Comparison of ENCODE assay signal across 20 mouse cellular contexts in the genomic region with DNA sequence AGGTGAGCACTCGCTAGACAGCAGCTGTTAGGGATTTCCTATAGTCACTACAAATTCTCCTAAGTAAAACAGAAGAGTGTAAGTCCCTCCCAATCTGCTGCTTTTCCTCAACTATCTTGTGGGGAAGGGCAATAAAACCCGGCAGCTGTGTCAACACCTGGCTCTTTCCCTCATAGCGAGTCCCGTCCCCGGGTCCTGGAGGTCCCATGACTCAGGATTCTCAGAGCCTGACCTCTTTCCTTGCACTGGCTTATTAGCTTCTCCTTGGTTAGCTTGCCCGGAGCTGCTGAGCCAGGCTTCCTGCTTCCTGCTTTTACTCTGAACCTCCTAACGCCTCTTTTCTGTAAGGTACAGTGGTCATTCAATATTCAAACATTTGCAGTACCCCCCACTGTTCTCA. TPM values are rescaled to one million over a fixed set of nuclear protein-coding genes. Genes with fewer than 3 reads are reported as not detected.
DNase-seq lines count a peak whose midpoint lies in the region; ATAC-seq lines count a peak whose summit lies in the region.
"Had no signal": no experiment of that assay in that cellular context is flagged by ENCODE, and none has a peak within 500 bp of the region (broad histone marks: within the 10 kb centered on the region; RNA-seq: fewer than 3 reads in every experiment).

No protein-coding gene starts in this region.

- H3K4me2 ChIP-seq in kidney, embryonic 15.5 days: no peak overlapping the region
- no peak overlapping the region for H3K4me2 ChIP-seq in intestine, embryonic 16.5 days (ENCODE audit: low read depth, low read length)
- no peak overlapping the region for H3K4me2 ChIP-seq in stomach, embryonic 16.5 days (ENCODE audit: low read depth, low read length)
- H3K4me2 ChIP-seq in hindbrain, embryonic 11.5 days (replicated peaks; ENCODE audit: low read depth, low read length): no peak overlapping the region
- H3K4me2 ChIP-seq: heart, embryonic 12.5 days; lung, embryonic 15.5 days had no signal

- no peak for ATAC-seq in kidney, embryonic 15.5 days (replicated peaks; ENCODE audit: low FRiP score)
- ATAC-seq in intestine, embryonic 16.5 days: peak; percentile 90
- peak; percentile 69 for ATAC-seq in stomach, embryonic 16.5 days (ENCODE audit: insufficient read depth, low FRiP score)
- ATAC-seq in hindbrain, embryonic 11.5 days (ENCODE audit: low FRiP score): no peak
- ATAC-seq: forebrain, postnatal 0 days had no signal

- H3K27me3 ChIP-seq in kidney, embryonic 15.5 days: no peaks in the 10 kb centered on the region
- no peaks in the 10 kb centered on the region for H3K27me3 ChIP-seq in intestine, embryonic 16.5 days (replicated peaks; ENCODE audit: control insufficient read depth, insufficient read depth, low read length)
- H3K27me3 ChIP-seq in stomach, embryonic 16.5 days (ENCODE audit: control insufficient read depth, insufficient read depth, low read length): no peaks in the 10 kb centered on the region
- no peaks in the 10 kb centered on the region for H3K27me3 ChIP-seq in hindbrain, embryonic 11.5 days (ENCODE audit: control insufficient read depth, insufficient read depth, low read length)
- H3K27me3 ChIP-seq: heart, embryonic 12.5 days; lung, embryonic 15.5 days; megakaryocyte, embryonic 14.5 days had no signal

- H3K4me3 ChIP-seq in kidney, embryonic 15.5 days (replicated peaks): no peak overlapping the region
- H3K4me3 ChIP-seq in intestine, embryonic 16.5 days (ENCODE audit: low read length): no peak overlapping the region
- no peak overlapping the region for H3K4me3 ChIP-seq in stomach, embryonic 16.5 days (replicated peaks; ENCODE audit: low read length)
- H3K4me3 ChIP-seq in hindbrain, embryonic 11.5 days (ENCODE audit: low read depth, low read length): no peak overlapping the region
- H3K4me3 ChIP-seq: heart, embryonic 12.5 days; lung, embryonic 15.5 days; megakaryocyte, embryonic 14.5 days had no signal

- no peak for DNase-seq in kidney, postnatal 14 days
- peak; percentile 61 for DNase-seq in embryo, embryonic 11 days
- no peak for DNase-seq in left cerebral cortex, adult 18-20 months (ENCODE audit: low spot score in 2 of 2)
- DNase-seq in thymus, postnatal 36 days: no peak
- no peak for DNase-seq in hindbrain, embryonic 11.5 days (ENCODE audit: low spot score)
- DNase-seq: cerebellum, adult 11 months; forebrain, postnatal 0 days; gastrocnemius, postnatal 36 days; heart, postnatal 36 days; kidney, adult 11 months; liver; spleen, adult 18-20 months; thymus, postnatal 25 days had no signal

- WGBS in kidney, embryonic 15.5 days: 17% methylated on average over 7 of the region's 7 CpGs
- 26% methylated on average over 7 of the region's 7 CpGs for WGBS in intestine, embryonic 16.5 days
- WGBS in stomach, embryonic 16.5 days: 36% methylated on average over 7 of the region's 7 CpGs
- 59% methylated on average over 7 of the region's 7 CpGs for WGBS in hindbrain, embryonic 11.5 days

- no peaks in the 10 kb centered on the region for H3K9me3 ChIP-seq in kidney, embryonic 15.5 days (replicated peaks)
- H3K9me3 ChIP-seq in intestine, embryonic 16.5 days (ENCODE audit: control insufficient read depth, low read length): no peaks in the 10 kb centered on the region
- no peaks in the 10 kb centered on the region for H3K9me3 ChIP-seq in stomach, embryonic 16.5 days (replicated peaks; ENCODE audit: control insufficient read depth, low read length)
- H3K9me3 ChIP-seq in hindbrain, embryonic 11.5 days (ENCODE audit: control insufficient read depth, low read length): no peaks in the 10 kb centered on the region
- H3K9me3 ChIP-seq: heart, embryonic 12.5 days; lung, embryonic 15.5 days; megakaryocyte, embryonic 14.5 days had no signal

- H3K27ac ChIP-seq in kidney, embryonic 15.5 days: 0 out of 2 replicates have a peak overlapping the region, but pooled peaks have one; percentile 13
- peak overlapping the region; percentile 45 for H3K27ac ChIP-seq in intestine, embryonic 16.5 days (ENCODE audit: low read length)
- H3K27ac ChIP-seq in stomach, embryonic 16.5 days (ENCODE audit: low read length): no peak overlapping the region
- H3K27ac ChIP-seq in hindbrain, embryonic 11.5 days (ENCODE audit: low read depth, low read length): no peak overlapping the region
- H3K27ac ChIP-seq: lung, embryonic 15.5 days had no signal

- no peak overlapping the region for H3K9ac ChIP-seq in kidney, embryonic 15.5 days
- H3K9ac ChIP-seq in intestine, embryonic 16.5 days (ENCODE audit: low read depth, low read length): no peak overlapping the region
- no peak overlapping the region for H3K9ac ChIP-seq in stomach, embryonic 16.5 days (ENCODE audit: low read length)
- H3K9ac ChIP-seq in hindbrain, embryonic 11.5 days (ENCODE audit: low read depth, low read length): no peak overlapping the region
- H3K9ac ChIP-seq: forebrain, postnatal 0 days; heart, embryonic 12.5 days; lung, embryonic 15.5 days had no signal

- H3K36me3 ChIP-seq in kidney, embryonic 15.5 days: peaks cover 24% of the 10 kb centered on the region
- no peaks in the 10 kb centered on the region for H3K36me3 ChIP-seq in intestine, embryonic 16.5 days (ENCODE audit: control insufficient read depth, insufficient read depth, low read length)
- H3K36me3 ChIP-seq in stomach, embryonic 16.5 days (ENCODE audit: control insufficient read depth, insufficient read depth, low read length): 0 out of 2 replicates have a peak, but pooled peaks cover 4% of the 10 kb centered on the region
- H3K36me3 ChIP-seq in hindbrain, embryonic 11.5 days (ENCODE audit: control insufficient read depth, insufficient read depth, low read length): no peaks in the 10 kb centered on the region

- H3K4me1 ChIP-seq in kidney, embryonic 15.5 days: peaks cover 16% of the 10 kb centered on the region
- peaks cover 10% of the 10 kb centered on the region; the same call in 1 of the 2 replicates for H3K4me1 ChIP-seq in intestine, embryonic 16.5 days (ENCODE audit: control insufficient read depth, insufficient read depth, low read length)
- 0 out of 2 replicates have a peak, but pooled peaks cover 5% of the 10 kb centered on the region for H3K4me1 ChIP-seq in stomach, embryonic 16.5 days (ENCODE audit: control insufficient read depth, insufficient read depth, low read length)
- H3K4me1 ChIP-seq in hindbrain, embryonic 11.5 days (replicated peaks; ENCODE audit: control insufficient read depth, insufficient read depth, low read length): peaks cover 2% of the 10 kb centered on the region; the same call in 1 of the 2 replicates
- H3K4me1 ChIP-seq: lung, embryonic 15.5 days had no signal

RNA-seq across cellular contexts. Expression of gene Aph1c, which starts 21.3 kb away (rescaled TPM):
- polyA plus RNA-seq in kidney, embryonic 15.5 days (2015; fragmentation: Nextera tagmentation; extraction: Ambion mirVana): 5.4 and 7.2 TPM in 2 replicates
- 4.5 and 6.2 TPM in 2 replicates for polyA plus RNA-seq in intestine, embryonic 16.5 days (2015; fragmentation: Nextera tagmentation; extraction: Ambion mirVana)
- 4.0 and 5.2 TPM in 2 replicates for polyA plus RNA-seq in stomach, embryonic 16.5 days (2015; fragmentation: Nextera tagmentation; extraction: Ambion mirVana)
- total RNA-seq in left cerebral cortex, adult 18-20 months (2021): 1 to 10 TPM; 6.2 to 7.9 TPM
- 1.1 and 2.9 TPM in 2 replicates for polyA plus RNA-seq in hindbrain, embryonic 11.5 days (2014; fragmentation: Nextera tagmentation; extraction: Ambion mirVana)

RNA-seq across cellular contexts. Expression of gene Gm10647, which starts 59.0 kb away (rescaled TPM):
- polyA plus RNA-seq in kidney, embryonic 15.5 days (2015; fragmentation: Nextera tagmentation; extraction: Ambion mirVana): 0.69 and 0.96 TPM in 2 replicates
- 0.29 and 0.55 TPM in 2 replicates for polyA plus RNA-seq in intestine, embryonic 16.5 days (2015; fragmentation: Nextera tagmentation; extraction: Ambion mirVana)
- 0.48 and 0.89 TPM in 2 replicates for polyA plus RNA-seq in stomach, embryonic 16.5 days (2015; fragmentation: Nextera tagmentation; extraction: Ambion mirVana)
- total RNA-seq in left cerebral cortex, adult 18-20 months (2021): under 1 TPM; 0.42 to 0.46 TPM
- polyA plus RNA-seq in hindbrain, embryonic 11.5 days (2014; fragmentation: Nextera tagmentation; extraction: Ambion mirVana): 0.31 and 0.34 TPM in 2 replicates
- total RNA-seq: gastrocnemius, postnatal 36 days; monocyte, adult 5-6 weeks had no signal

Comparison
In these comparisons a context has a peak if more than half of its experiments do, and no peak if none do; other contexts are left out.
1. ATAC-seq: peak in intestine, embryonic 16.5 days (single experiment) and stomach, embryonic 16.5 days (single experiment); none in kidney, embryonic 15.5 days (single experiment) and hindbrain, embryonic 11.5 days (single experiment).
2. H3K27ac ChIP-seq: peak in kidney, embryonic 15.5 days (single experiment) and intestine, embryonic 16.5 days (single experiment); none in stomach, embryonic 16.5 days (single experiment) and hindbrain, embryonic 11.5 days (single experiment).